Mouse (Mus musculus): ENCODE results near the gene Crlf3. TPM values are rescaled to one million over a fixed set of nuclear protein-coding genes. Genes with fewer than 3 reads are reported as not detected.

The Crlf3 gene
- polyA plus RNA-seq, 1 experiment = 12.6 TPM

- no peaks in the 10 kb centered on the region for H3K79me2 ChIP-seq (ENCODE audit: control insufficient read depth, insufficient read depth)
- no peak overlapping the region for H3K4me3 ChIP-seq
- H3K4me2 ChIP-seq (ENCODE audit: low read depth) = no peak overlapping the region
- peaks cover 2% of the 10 kb centered on the region for H3K36me3 ChIP-seq (ENCODE audit: control insufficient read depth, insufficient read depth)
- H3ac ChIP-seq (ENCODE audit: control insufficient read depth, insufficient read length) = no peak overlapping the region
- TF ChIP-seq CEBPB (IDR thresholded peaks at IDR 0.05; ENCODE audit: insufficient read depth, poor library complexity, severe bottlenecking) = no peak
- no peak for TF ChIP-seq REST (IDR thresholded peaks at IDR 0.05; ENCODE audit: insufficient read depth, insufficient read length)
- no peak for TF ChIP-seq SRF (IDR thresholded peaks at IDR 0.05; ENCODE audit: control insufficient read depth, insufficient read length, low read depth)
- TF ChIP-seq MYOD1 (IDR thresholded peaks at IDR 0.05; ENCODE audit: control insufficient read depth in 1 of 3, insufficient read length in 2 of 3, low read depth in 2 of 3) = no peak
- TF ChIP-seq POLR2AphosphoS2 (IDR thresholded peaks at IDR 0.05; ENCODE audit: insufficient read length, low read depth) = no peak
- TF ChIP-seq E2F4 (IDR thresholded peaks at IDR 0.05; ENCODE audit: insufficient read depth) = no peak
- no peak for TF ChIP-seq MAX (IDR thresholded peaks at IDR 0.05; ENCODE audit: low read depth)
- no peak for TF ChIP-seq MYOG (IDR thresholded peaks at IDR 0.05; ENCODE audit: control insufficient read depth in 1 of 3, insufficient read depth in 1 of 3, insufficient read length in 2 of 3, low read depth in 2 of 3)
- TF ChIP-seq USF1 (IDR thresholded peaks at IDR 0.05; ENCODE audit: low read depth) = no peak
- no peak for TF ChIP-seq TCF3 (IDR thresholded peaks at IDR 0.05; ENCODE audit: insufficient read length, low read depth)
- TF ChIP-seq TCF12 (IDR thresholded peaks at IDR 0.05; ENCODE audit: insufficient read depth, poor library complexity, severe bottlenecking) = no peak
- no peak for TF ChIP-seq POLR2A (IDR thresholded peaks at IDR 0.05; ENCODE audit: insufficient read length, low read depth)
- H3K27me3 ChIP-seq (ENCODE audit: control insufficient read depth, insufficient read depth, insufficient read length) = no peaks in the 10 kb centered on the region
These were observed 27.6 kb downstream of the Crlf3 start for GRCm38 (mm10) chr11:80053171-80053570.

- H3K36me3 ChIP-seq (ENCODE audit: control insufficient read depth, insufficient read depth) = peaks cover 6% of the 10 kb centered on the region
- no peaks in the 10 kb centered on the region for H3K27me3 ChIP-seq (ENCODE audit: control insufficient read depth, insufficient read depth, insufficient read length)
- H3K4me3 ChIP-seq = no peak overlapping the region
These were observed 28.3 kb downstream of the Crlf3 start for GRCm38 (mm10) chr11:80052456-80052855.

GRCm38 (mm10) chr11:80050088-80050487 lies 30.7 kb downstream of the Crlf3 start:
- Histone ChIP-seq H3K79me2 (ENCODE audit: control insufficient read depth, insufficient read depth) (no peaks in the 10 kb centered on the region), H3K27me3 (ENCODE audit: control insufficient read depth, insufficient read depth, insufficient read length) (no peaks in the 10 kb centered on the region), H3K36me3 (ENCODE audit: control insufficient read depth, insufficient read depth) (peaks cover 6% of the 10 kb centered on the region), H3K4me2 (ENCODE audit: low read depth) (peak overlapping the region; percentile 62), H3K4me3 (no peak overlapping the region), H3ac (ENCODE audit: control insufficient read depth, insufficient read length) (no peak overlapping the region)
- no peak for TF ChIP-seq E2F4 (IDR thresholded peaks at IDR 0.05; ENCODE audit: insufficient read depth)
- TF ChIP-seq REST (IDR thresholded peaks at IDR 0.05; ENCODE audit: insufficient read depth, insufficient read length) = no peak
- no peak for TF ChIP-seq POLR2AphosphoS2 (IDR thresholded peaks at IDR 0.05; ENCODE audit: insufficient read length, low read depth)
- no peak for TF ChIP-seq TCF3 (IDR thresholded peaks at IDR 0.05; ENCODE audit: insufficient read length, low read depth)
- TF ChIP-seq MYOD1 (IDR thresholded peaks at IDR 0.05; ENCODE audit: control insufficient read depth in 1 of 3, insufficient read length in 2 of 3, low read depth in 2 of 3) = peak in 1 of 3 experiments; percentile 50
- TF ChIP-seq POLR2A (IDR thresholded peaks at IDR 0.05; ENCODE audit: insufficient read length, low read depth) = no peak
- peak; percentile 35 for TF ChIP-seq TCF12 (IDR thresholded peaks at IDR 0.05; ENCODE audit: insufficient read depth, poor library complexity, severe bottlenecking)
- TF ChIP-seq MYOG (IDR thresholded peaks at IDR 0.05; ENCODE audit: control insufficient read depth in 1 of 3, insufficient read depth in 1 of 3, insufficient read length in 2 of 3, low read depth in 2 of 3) = peak in 1 of 3 experiments; percentile 50
- TF ChIP-seq CEBPB (IDR thresholded peaks at IDR 0.05; ENCODE audit: insufficient read depth, poor library complexity, severe bottlenecking) = 0 out of 2 replicates have a peak, but pooled peaks have one; percentile 14
- TF ChIP-seq SRF (IDR thresholded peaks at IDR 0.05; ENCODE audit: control insufficient read depth, insufficient read length, low read depth) = no peak
- no peak for TF ChIP-seq MAX (IDR thresholded peaks at IDR 0.05; ENCODE audit: low read depth)

More at GRCm38 (mm10) chr11:80052456-80052855, 28.3 kb downstream of the Crlf3 start:
- H3K4me2 ChIP-seq (ENCODE audit: low read depth) = peak overlapping the region; percentile 4
- H3K79me2 ChIP-seq (ENCODE audit: control insufficient read depth, insufficient read depth) = no peaks in the 10 kb centered on the region
- no peak for TF ChIP-seq MAX (IDR thresholded peaks at IDR 0.05; ENCODE audit: low read depth)
- TF ChIP-seq CEBPB (IDR thresholded peaks at IDR 0.05; ENCODE audit: insufficient read depth, poor library complexity, severe bottlenecking) = no peak
- no peak for TF ChIP-seq MYOD1 (IDR thresholded peaks at IDR 0.05; ENCODE audit: control insufficient read depth in 1 of 3, insufficient read length in 2 of 3, low read depth in 2 of 3)
- no peak for TF ChIP-seq USF1 (IDR thresholded peaks at IDR 0.05; ENCODE audit: low read depth)
- TF ChIP-seq MYOG (IDR thresholded peaks at IDR 0.05; ENCODE audit: control insufficient read depth in 1 of 3, insufficient read depth in 1 of 3, insufficient read length in 2 of 3, low read depth in 2 of 3) = no peak
- no peak overlapping the region for H3ac ChIP-seq (ENCODE audit: control insufficient read depth, insufficient read length)

DNA sequence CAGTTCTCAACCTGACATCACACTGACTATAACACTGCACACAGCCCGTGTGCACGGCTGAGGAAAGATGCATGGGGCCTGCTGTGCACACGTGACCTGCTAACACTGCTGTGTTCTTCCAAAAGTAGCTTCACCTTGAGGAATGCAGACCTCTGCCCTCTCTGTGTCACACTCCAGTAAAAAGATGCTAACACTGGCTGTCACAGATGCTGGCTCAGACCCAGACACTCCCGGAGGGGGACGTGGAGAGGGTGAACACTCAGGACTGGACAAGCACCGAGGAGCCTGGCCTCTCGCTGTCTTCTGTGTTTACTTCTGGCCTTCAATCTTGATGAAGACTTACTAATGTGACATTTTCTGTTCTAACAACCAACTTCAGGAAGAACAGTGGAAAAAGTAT lies 33.9 kb downstream of the Crlf3 start:
- Histone ChIP-seq H3K4me3 (no peak overlapping the region), H3K4me2 (ENCODE audit: low read depth) (no peak overlapping the region), H3K36me3 (ENCODE audit: control insufficient read depth, insufficient read depth) (peaks cover 6% of the 10 kb centered on the region), H3K27me3 (ENCODE audit: control insufficient read depth, insufficient read depth, insufficient read length) (no peaks in the 10 kb centered on the region), H3ac (ENCODE audit: control insufficient read depth, insufficient read length) (no peak overlapping the region), H3K79me2 (ENCODE audit: control insufficient read depth, insufficient read depth) (no peaks in the 10 kb centered on the region)
- TF ChIP-seq TCF3 (IDR thresholded peaks at IDR 0.05; ENCODE audit: insufficient read length, low read depth) = no peak

DNA sequence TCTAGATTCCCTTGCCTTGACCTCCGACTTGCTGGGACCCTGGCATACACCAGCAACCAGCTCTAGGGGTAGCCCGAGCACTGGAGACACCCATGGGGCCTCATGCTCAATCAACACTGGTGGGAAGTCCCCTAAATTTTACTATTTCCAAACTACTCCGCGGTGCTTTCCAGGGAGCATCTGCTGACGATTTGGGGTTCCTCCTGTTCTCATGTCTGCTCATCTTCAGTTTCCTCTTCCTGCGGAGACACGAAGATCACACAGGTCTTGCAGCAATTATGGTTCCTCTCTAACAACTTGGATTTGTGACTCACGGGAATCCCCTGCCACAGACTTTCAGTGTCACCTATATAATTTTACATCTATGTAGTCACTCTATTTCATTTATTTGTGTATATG lies 37.4 kb downstream of the Crlf3 start:
- Histone ChIP-seq H3K36me3 (ENCODE audit: control insufficient read depth, insufficient read depth) (peaks cover 6% of the 10 kb centered on the region), H3K4me3 (no peak overlapping the region), H3K27me3 (ENCODE audit: control insufficient read depth, insufficient read depth, insufficient read length) (no peaks in the 10 kb centered on the region), H3ac (ENCODE audit: control insufficient read depth, insufficient read length) (no peak overlapping the region), H3K79me2 (ENCODE audit: control insufficient read depth, insufficient read depth) (no peaks in the 10 kb centered on the region), H3K4me2 (ENCODE audit: low read depth) (no peak overlapping the region)
- TF ChIP-seq MYOD1 (IDR thresholded peaks at IDR 0.05; ENCODE audit: control insufficient read depth in 1 of 3, insufficient read length in 2 of 3, low read depth in 2 of 3) = no peak
- no peak for TF ChIP-seq CEBPB (IDR thresholded peaks at IDR 0.05; ENCODE audit: insufficient read depth, poor library complexity, severe bottlenecking)
- no peak for TF ChIP-seq POLR2AphosphoS2 (IDR thresholded peaks at IDR 0.05; ENCODE audit: insufficient read length, low read depth)
- no peak for TF ChIP-seq REST (IDR thresholded peaks at IDR 0.05; ENCODE audit: insufficient read depth, insufficient read length)
- TF ChIP-seq POLR2A (IDR thresholded peaks at IDR 0.05; ENCODE audit: insufficient read length, low read depth) = no peak
- no peak for TF ChIP-seq SRF (IDR thresholded peaks at IDR 0.05; ENCODE audit: control insufficient read depth, insufficient read length, low read depth)
- TF ChIP-seq MAX (IDR thresholded peaks at IDR 0.05; ENCODE audit: low read depth) = no peak
- TF ChIP-seq E2F4 (IDR thresholded peaks at IDR 0.05; ENCODE audit: insufficient read depth) = no peak
